Mouse (Mus musculus): ENCODE results near the gene Gdap2. TPM values are rescaled to one million over a fixed set of nuclear protein-coding genes. Genes with fewer than 3 reads are reported as not detected.

Gene Gdap2
- polyA plus RNA-seq, 1 experiment from 2014 or later: 36.2 TPM

Other genes with a start within 250 kb of the Gdap2 start
- 28.1 and 34.3 TPM in 2 replicates for gene Wdr3, start within 50 bp of the Gdap2 start, polyA plus RNA-seq (2015; fragmentation: Nextera tagmentation; extraction: Ambion mirVana)

All from neural tube, embryonic 15.5 days (tissue).